Mouse (Mus musculus) v-Abl transformed pro-B cells (cell line): ENCODE measurements around the gene Cux2.

Experiments
- in situ Hi-C, 2 experiments: fragments of 400-800 bp; cut with MboI; formaldehyde crosslinking; loops; one replicate each; pipeline ENCODE4 v1.15.1; 2025; ENCODE audit not compliant: unreplicated experiment in 2 of 2

Gene Cux2

GRCm38 (mm10) chr5:122026771-122027170 is 23.1 kb downstream of the Cux2 start:
- in situ Hi-C loops: no loop called here

GRCm38 (mm10) chr5:122026284-122026683 is 23.6 kb downstream of the Cux2 start:
- in situ Hi-C loops: no loop called here

GRCm38 (mm10) chr5:122025117-122025516 is 24.8 kb downstream of the Cux2 start:
- in situ Hi-C loops: no loop called here

- in situ Hi-C loops: no loop called here
Measured at GRCm38 (mm10) chr5:122019288-122019687, 30.6 kb downstream of the Cux2 start.

- in situ Hi-C loops: no loop called here
Measured at GRCm38 (mm10) chr5:122017778-122018177, 32.1 kb downstream of the Cux2 start.

GRCm38 (mm10) chr5:122017269-122017668 is 32.6 kb downstream of the Cux2 start:
- in situ Hi-C loops: no loop called here

- in situ Hi-C loops: no loop called here
Measured at GRCm38 (mm10) chr5:122016744-122017143, 33.2 kb downstream of the Cux2 start.

GRCm38 (mm10) chr5:122015149-122015548 is 34.8 kb downstream of the Cux2 start:
- in situ Hi-C loops: no loop called here

GRCm38 (mm10) chr5:122014671-122015070 is 35.2 kb downstream of the Cux2 start:
- in situ Hi-C loops: no loop called here

GRCm38 (mm10) chr5:122011289-122011688 is 38.6 kb downstream of the Cux2 start:
- in situ Hi-C loops: no loop called here

GRCm38 (mm10) chr5:122007946-122008441 is 41.9 kb downstream of the Cux2 start:
- in situ Hi-C loops: no loop called here

- in situ Hi-C loops: no loop called here
Measured at GRCm38 (mm10) chr5:122003460-122003859, 46.4 kb downstream of the Cux2 start.

- in situ Hi-C loops: no loop called here
Measured at GRCm38 (mm10) chr5:122002148-122002547, 47.8 kb downstream of the Cux2 start.

GRCm38 (mm10) chr5:122001311-122001710 is 48.6 kb downstream of the Cux2 start:
- in situ Hi-C loops: no loop called here

- in situ Hi-C loops: no loop called here
Measured at GRCm38 (mm10) chr5:122000381-122000780, 49.5 kb downstream of the Cux2 start.

- in situ Hi-C loops: no loop called here
Measured at GRCm38 (mm10) chr5:121998981-121999795, 50.7 kb downstream of the Cux2 start.

GRCm38 (mm10) chr5:121998281-121998680 is 51.6 kb downstream of the Cux2 start:
- in situ Hi-C loops: no loop called here

- in situ Hi-C loops: no loop called here
Measured at GRCm38 (mm10) chr5:121996701-121997100, 53.2 kb downstream of the Cux2 start.

GRCm38 (mm10) chr5:121994808-121995207 is 55.1 kb downstream of the Cux2 start:
- in situ Hi-C loops: no loop called here

- in situ Hi-C loops: no loop called here
Measured at GRCm38 (mm10) chr5:121991914-121992313, 58.0 kb downstream of the Cux2 start.

- in situ Hi-C loops: no loop called here
Measured at GRCm38 (mm10) chr5:121985855-121986254, 64.0 kb downstream of the Cux2 start.

- in situ Hi-C loops: no loop called here
Measured at GRCm38 (mm10) chr5:121981650-121982131, 68.2 kb downstream of the Cux2 start.
